Mouse (Mus musculus) erythroblast, embryonic 14.5 days (primary cell): ENCODE results near the gene Mad2l2.

ENCODE experiments used
- GATA1 ChIP-seq: IDR thresholded peaks from 2 replicates; pipeline ENCODE4 v1.6.1; 2012; ENCODE audit warnings: low read length, inconsistent platforms, mixed read lengths
- TAL1 ChIP-seq: IDR thresholded peaks from 3 replicates; pipeline ENCODE4 v1.6.1; 2012; ENCODE audit warnings: low read length, inconsistent platforms, mixed read lengths

- no peak for TF ChIP-seq GATA1
- no peak for TF ChIP-seq TAL1
Measured at GRCm38 (mm10) chr4:148149540-148149939, 19.4 kb downstream of the Mad2l2 start.
